Mouse (Mus musculus): Measurements from ENCODE around the gene Slc15a4.

DNA sequence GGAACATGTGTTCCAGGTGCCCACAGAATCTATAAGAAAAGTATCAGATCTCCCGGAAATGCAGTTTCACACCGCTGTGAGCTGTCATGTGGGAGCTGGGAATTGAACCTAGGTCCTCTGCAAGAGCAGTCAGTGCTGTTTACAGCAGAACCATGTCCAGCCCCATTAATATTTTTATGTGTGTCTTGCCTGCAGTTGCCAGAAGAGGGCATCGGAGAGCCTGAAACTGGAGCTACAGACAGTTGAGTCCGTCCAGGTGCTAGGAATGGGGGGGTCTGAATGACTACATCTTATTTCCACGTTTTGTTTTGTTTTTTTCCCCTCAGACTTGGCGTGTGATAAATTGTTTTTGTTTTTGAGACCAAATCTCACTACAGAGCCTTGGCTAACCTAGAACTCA lies 15.3 kb upstream of the Slc15a4 start:
- peak; percentile 40; the same call in 1 of the 2 replicates for TF ChIP-seq CTCF (IDR thresholded peaks at IDR 0.05; ENCODE audit: insufficient read depth, low read length)
- no peak for TF ChIP-seq POLR2A (IDR thresholded peaks at IDR 0.05; ENCODE audit: borderline replicate concordance, extremely low read depth, low read depth, low read length)
